Mouse (Mus musculus): ENCODE measurements around the gene Ranbp17. TPM values are rescaled to one million over a fixed set of nuclear protein-coding genes. Genes with fewer than 3 reads are reported as not detected.

The Ranbp17 gene
- polyA plus RNA-seq, 1 experiment from 2014 or later = 7.5 TPM

- H3K9ac ChIP-seq (ENCODE audit: low read depth, low read length) = no peak overlapping the region
- H3K36me3 ChIP-seq (ENCODE audit: control insufficient read depth, insufficient read depth, low read length) = no peaks in the 10 kb centered on the region
- H3K4me2 ChIP-seq = no peak overlapping the region
- H3K27ac ChIP-seq (ENCODE audit: low read depth, low read length) = no peak overlapping the region
- 79% methylated on average over 6 of the region's 6 CpGs for WGBS (ENCODE audit: insufficient replicate concordance)
- H3K4me3 ChIP-seq (ENCODE audit: low read depth, low read length) = no peak overlapping the region
- no peaks in the 10 kb centered on the region for H3K4me1 ChIP-seq (ENCODE audit: control insufficient read depth, insufficient read depth, low read length)
- no peaks in the 10 kb centered on the region for H3K9me3 ChIP-seq (replicated peaks; ENCODE audit: control insufficient read depth, low read length)
- no peaks in the 10 kb centered on the region for H3K27me3 ChIP-seq (ENCODE audit: control insufficient read depth, insufficient read depth, low read length)
- no peak for ATAC-seq (replicated peaks; ENCODE audit: insufficient number of reproducible peaks, low FRiP score, low TSS enrichment)
Observed at GRCm38 (mm10) chr11:33396275-33396674, 117.3 kb downstream of the Ranbp17 start.

GRCm38 (mm10) chr11:33394093-33394492 lies 119.5 kb downstream of the Ranbp17 start:
- H3K4me3 ChIP-seq (ENCODE audit: low read depth, low read length) = no peak overlapping the region
- 81% methylated on average over 3 of the region's 3 CpGs for WGBS (ENCODE audit: insufficient replicate concordance)
- no peak for ATAC-seq (replicated peaks; ENCODE audit: insufficient number of reproducible peaks, low FRiP score, low TSS enrichment)
- no peaks in the 10 kb centered on the region for H3K36me3 ChIP-seq (ENCODE audit: control insufficient read depth, insufficient read depth, low read length)
- H3K9me3 ChIP-seq (replicated peaks; ENCODE audit: control insufficient read depth, low read length) = no peaks in the 10 kb centered on the region
- H3K27ac ChIP-seq (ENCODE audit: low read depth, low read length) = no peak overlapping the region
- no peak overlapping the region for H3K4me2 ChIP-seq
- H3K9ac ChIP-seq (ENCODE audit: low read depth, low read length) = no peak overlapping the region
- H3K4me1 ChIP-seq (ENCODE audit: control insufficient read depth, insufficient read depth, low read length) = no peaks in the 10 kb centered on the region
- no peaks in the 10 kb centered on the region for H3K27me3 ChIP-seq (ENCODE audit: control insufficient read depth, insufficient read depth, low read length)

- H3K27ac ChIP-seq (ENCODE audit: low read depth, low read length) = no peak overlapping the region
- no peak overlapping the region for H3K9ac ChIP-seq (ENCODE audit: low read depth, low read length)
- no peaks in the 10 kb centered on the region for H3K4me1 ChIP-seq (ENCODE audit: control insufficient read depth, insufficient read depth, low read length)
- 89% methylated on average over 2 of the region's 2 CpGs for WGBS (ENCODE audit: insufficient replicate concordance)
- no peaks in the 10 kb centered on the region for H3K36me3 ChIP-seq (ENCODE audit: control insufficient read depth, insufficient read depth, low read length)
- H3K4me2 ChIP-seq = no peak overlapping the region
- H3K27me3 ChIP-seq (ENCODE audit: control insufficient read depth, insufficient read depth, low read length) = no peaks in the 10 kb centered on the region
- no peaks in the 10 kb centered on the region for H3K9me3 ChIP-seq (replicated peaks; ENCODE audit: control insufficient read depth, low read length)
- no peak overlapping the region for H3K4me3 ChIP-seq (ENCODE audit: low read depth, low read length)
- no peak for ATAC-seq (replicated peaks; ENCODE audit: insufficient number of reproducible peaks, low FRiP score, low TSS enrichment)
Observed at GRCm38 (mm10) chr11:33388685-33389084, 124.9 kb downstream of the Ranbp17 start.

- H3K9ac ChIP-seq (ENCODE audit: low read depth, low read length) = no peak overlapping the region
- H3K9me3 ChIP-seq (replicated peaks; ENCODE audit: control insufficient read depth, low read length) = no peaks in the 10 kb centered on the region
- no peaks in the 10 kb centered on the region for H3K4me1 ChIP-seq (ENCODE audit: control insufficient read depth, insufficient read depth, low read length)
- no peaks in the 10 kb centered on the region for H3K36me3 ChIP-seq (ENCODE audit: control insufficient read depth, insufficient read depth, low read length)
- H3K27ac ChIP-seq (ENCODE audit: low read depth, low read length) = no peak overlapping the region
- H3K4me3 ChIP-seq (ENCODE audit: low read depth, low read length) = no peak overlapping the region
- WGBS (ENCODE audit: insufficient replicate concordance) = 80% methylated on average over 5 of the region's 5 CpGs
- no peaks in the 10 kb centered on the region for H3K27me3 ChIP-seq (ENCODE audit: control insufficient read depth, insufficient read depth, low read length)
- H3K4me2 ChIP-seq = no peak overlapping the region
- no peak for ATAC-seq (replicated peaks; ENCODE audit: insufficient number of reproducible peaks, low FRiP score, low TSS enrichment)
Observed at GRCm38 (mm10) chr11:33361867-33362266, 151.7 kb downstream of the Ranbp17 start.

- H3K27me3 ChIP-seq (ENCODE audit: control insufficient read depth, insufficient read depth, low read length) = no peaks in the 10 kb centered on the region
- no peaks in the 10 kb centered on the region for H3K9me3 ChIP-seq (replicated peaks; ENCODE audit: control insufficient read depth, low read length)
- WGBS (ENCODE audit: insufficient replicate concordance) = 78% methylated on average over 2 of the region's 2 CpGs
- H3K9ac ChIP-seq (ENCODE audit: low read depth, low read length) = no peak overlapping the region
- H3K4me1 ChIP-seq (ENCODE audit: control insufficient read depth, insufficient read depth, low read length) = no peaks in the 10 kb centered on the region
- no peak overlapping the region for H3K4me2 ChIP-seq
- ATAC-seq (replicated peaks; ENCODE audit: insufficient number of reproducible peaks, low FRiP score, low TSS enrichment) = no peak
- H3K36me3 ChIP-seq (ENCODE audit: control insufficient read depth, insufficient read depth, low read length) = no peaks in the 10 kb centered on the region
- H3K27ac ChIP-seq (ENCODE audit: low read depth, low read length) = no peak overlapping the region
- no peak overlapping the region for H3K4me3 ChIP-seq (ENCODE audit: low read depth, low read length)
Observed at GRCm38 (mm10) chr11:33349269-33349668, 164.3 kb downstream of the Ranbp17 start.

- Histone ChIP-seq H3K36me3 (ENCODE audit: control insufficient read depth, insufficient read depth, low read length) (no peaks in the 10 kb centered on the region), H3K27me3 (ENCODE audit: control insufficient read depth, insufficient read depth, low read length) (no peaks in the 10 kb centered on the region), H3K4me2 (no peak overlapping the region), H3K27ac (ENCODE audit: low read depth, low read length) (no peak overlapping the region), H3K9ac (ENCODE audit: low read depth, low read length) (no peak overlapping the region), H3K9me3 (replicated peaks; ENCODE audit: control insufficient read depth, low read length) (no peaks in the 10 kb centered on the region), H3K4me1 (ENCODE audit: control insufficient read depth, insufficient read depth, low read length) (no peaks in the 10 kb centered on the region), H3K4me3 (ENCODE audit: low read depth, low read length) (no peak overlapping the region)
- no peak for ATAC-seq (replicated peaks; ENCODE audit: insufficient number of reproducible peaks, low FRiP score, low TSS enrichment)
- WGBS (ENCODE audit: insufficient replicate concordance) = 83% methylated on average over 2 of the region's 2 CpGs
Observed at GRCm38 (mm10) chr11:33342061-33342460, 171.5 kb downstream of the Ranbp17 start.

GRCm38 (mm10) chr11:33336552-33337121 lies 176.9 kb downstream of the Ranbp17 start:
- ATAC-seq (replicated peaks; ENCODE audit: insufficient number of reproducible peaks, low FRiP score, low TSS enrichment) = no peak
- no peak overlapping the region for H3K9ac ChIP-seq (ENCODE audit: low read depth, low read length)
- H3K27me3 ChIP-seq (ENCODE audit: control insufficient read depth, insufficient read depth, low read length) = no peaks in the 10 kb centered on the region
- H3K9me3 ChIP-seq (replicated peaks; ENCODE audit: control insufficient read depth, low read length) = no peaks in the 10 kb centered on the region
- no peak overlapping the region for H3K27ac ChIP-seq (ENCODE audit: low read depth, low read length)
- no peak overlapping the region for H3K4me3 ChIP-seq (ENCODE audit: low read depth, low read length)
- no peaks in the 10 kb centered on the region for H3K36me3 ChIP-seq (ENCODE audit: control insufficient read depth, insufficient read depth, low read length)
- H3K4me1 ChIP-seq (ENCODE audit: control insufficient read depth, insufficient read depth, low read length) = no peaks in the 10 kb centered on the region
- no peak overlapping the region for H3K4me2 ChIP-seq
- 33% methylated on average over 7 of the region's 7 CpGs for WGBS (ENCODE audit: insufficient replicate concordance)

- Histone ChIP-seq H3K36me3 (ENCODE audit: control insufficient read depth, insufficient read depth, low read length) (no peaks in the 10 kb centered on the region), H3K4me1 (ENCODE audit: control insufficient read depth, insufficient read depth, low read length) (no peaks in the 10 kb centered on the region), H3K27ac (ENCODE audit: low read depth, low read length) (no peak overlapping the region), H3K27me3 (ENCODE audit: control insufficient read depth, insufficient read depth, low read length) (no peaks in the 10 kb centered on the region), H3K4me3 (ENCODE audit: low read depth, low read length) (no peak overlapping the region), H3K9me3 (replicated peaks; ENCODE audit: control insufficient read depth, low read length) (no peaks in the 10 kb centered on the region), H3K9ac (ENCODE audit: low read depth, low read length) (no peak overlapping the region), H3K4me2 (no peak overlapping the region)
- ATAC-seq (replicated peaks; ENCODE audit: insufficient number of reproducible peaks, low FRiP score, low TSS enrichment) = no peak
- 77% methylated on average over 3 of the region's 3 CpGs for WGBS (ENCODE audit: insufficient replicate concordance)
Observed at GRCm38 (mm10) chr11:33335616-33336015, 177.9 kb downstream of the Ranbp17 start.

- WGBS (ENCODE audit: insufficient replicate concordance) = 33% methylated on average over 5 of the region's 5 CpGs
- no peak overlapping the region for H3K4me2 ChIP-seq
- H3K9ac ChIP-seq (ENCODE audit: low read depth, low read length) = no peak overlapping the region
- H3K27me3 ChIP-seq (ENCODE audit: control insufficient read depth, insufficient read depth, low read length) = no peaks in the 10 kb centered on the region
- H3K36me3 ChIP-seq (ENCODE audit: control insufficient read depth, insufficient read depth, low read length) = no peaks in the 10 kb centered on the region
- no peak overlapping the region for H3K27ac ChIP-seq (ENCODE audit: low read depth, low read length)
- H3K9me3 ChIP-seq (replicated peaks; ENCODE audit: control insufficient read depth, low read length) = no peaks in the 10 kb centered on the region
- ATAC-seq (replicated peaks; ENCODE audit: insufficient number of reproducible peaks, low FRiP score, low TSS enrichment) = no peak
- no peaks in the 10 kb centered on the region for H3K4me1 ChIP-seq (ENCODE audit: control insufficient read depth, insufficient read depth, low read length)
- H3K4me3 ChIP-seq (ENCODE audit: low read depth, low read length) = no peak overlapping the region
Observed at GRCm38 (mm10) chr11:33332137-33332536, 181.4 kb downstream of the Ranbp17 start.
